In genomic region chr8:94917352-94917751, GRCm38 (mm10) we compare ENCODE assay signal across 8 mouse cellular contexts. TPM values are rescaled to one million over a fixed set of nuclear protein-coding genes. Genes with fewer than 3 reads are reported as not detected.
A peak's percentile ranks its signal among the peaks of the same experiment; 100 is the strongest.
DNase-seq lines count a peak whose midpoint lies in the region; ATAC-seq and TF ChIP-seq lines count a peak whose summit lies in the region.

No protein-coding gene starts in this region.

- TF ChIP-seq RAD21 in MEL (IDR thresholded peaks at IDR 0.05; ENCODE audit: low read depth, low read length) = no peak

- peak overlapping the region; percentile 80 for H3K4me2 ChIP-seq in forebrain, postnatal 0 days (ENCODE audit: low read depth)
- peak overlapping the region; percentile 83 for H3K4me2 ChIP-seq in lung, postnatal 0 days (replicated peaks; ENCODE audit: low read depth, low read length)

- TF ChIP-seq CTCF in MEL (IDR thresholded peaks at IDR 0.05 in 2 of 3, conservative IDR thresholded peaks at IDR 0.05 in 1 of 3; ENCODE audit: control insufficient read depth in 1 of 3, insufficient read depth in 1 of 3, low read depth in 2 of 3, low read length in 3 of 3, poor library complexity in 1 of 3, severe bottlenecking in 1 of 3) = peak; percentile 53 to 74 (median 62)
- TF ChIP-seq CTCF in forebrain, postnatal 0 days (IDR thresholded peaks at IDR 0.05; ENCODE audit: low read depth) = peak; percentile 69
- peak; percentile 81 for TF ChIP-seq CTCF in lung, postnatal 0 days (IDR thresholded peaks at IDR 0.05)

- no peak overlapping the region for H3K27ac ChIP-seq in MEL (ENCODE audit: control insufficient read depth, low read depth, low read length)
- H3K27ac ChIP-seq in forebrain, postnatal 0 days (ENCODE audit: low read depth, low read length) = no peak overlapping the region; the same call in 1 of the 2 replicates
- peak overlapping the region; percentile 71 for H3K27ac ChIP-seq in lung, postnatal 0 days (ENCODE audit: low read length)

- H3K4me3 ChIP-seq in MEL (ENCODE audit: control insufficient read depth in 1 of 2, insufficient read depth in 1 of 2, low read depth in 2 of 2, low read length in 2 of 2) = peak overlapping the region; percentile 71 to 77
- peak overlapping the region; percentile 45 for H3K4me3 ChIP-seq in forebrain, postnatal 0 days (ENCODE audit: low read depth, low read length)
- peak overlapping the region; percentile 84 for H3K4me3 ChIP-seq in lung, postnatal 0 days (ENCODE audit: low read depth, low read length)

- ATAC-seq in forebrain, postnatal 0 days = peak; percentile 93
- ATAC-seq in lung, postnatal 0 days = peak; percentile 98

- H3K79me2 ChIP-seq in MEL (ENCODE audit: control insufficient read depth, insufficient read depth, low read length, poor library complexity) = no peaks in the 10 kb centered on the region; the same call in 1 of the 2 replicates

- H3K9me3 ChIP-seq in MEL (replicated peaks; ENCODE audit: insufficient read depth, low read length) = no peaks in the 10 kb centered on the region
- H3K9me3 ChIP-seq in forebrain, postnatal 0 days (ENCODE audit: low read length) = no peaks in the 10 kb centered on the region
- no peaks in the 10 kb centered on the region for H3K9me3 ChIP-seq in lung, postnatal 0 days (ENCODE audit: low read length)

- TF ChIP-seq POLR2A in MEL (IDR thresholded peaks at IDR 0.05; ENCODE audit: control insufficient read depth in 1 of 2, insufficient read depth in 1 of 2, low read depth in 1 of 2, low read length in 2 of 2, poor library complexity in 1 of 2) = no peak; a peak in 1 of 4 replicates

- H3K4me1 ChIP-seq in MEL (ENCODE audit: control insufficient read depth in 1 of 2, insufficient read depth in 2 of 2, low read length in 2 of 2) = peaks cover 0 to 16% of the 10 kb centered on the region in 2 experiments; a peak in 2 of 4 replicates
- H3K4me1 ChIP-seq in forebrain, postnatal 0 days (ENCODE audit: insufficient read depth) = peaks cover 7% of the 10 kb centered on the region; the same call in 1 of the 2 replicates
- H3K4me1 ChIP-seq in lung, postnatal 0 days (ENCODE audit: insufficient read depth, low read depth, low read length) = peaks cover 22% of the 10 kb centered on the region; the same call in 1 of the 2 replicates

- TF ChIP-seq EP300 in MEL (IDR thresholded peaks at IDR 0.05; ENCODE audit: low read depth in 1 of 2, low read length in 2 of 2) = no peak
- TF ChIP-seq EP300 in lung, postnatal 0 days (IDR thresholded peaks at IDR 0.05) = no peak

- peak overlapping the region; percentile 79 for H3K9ac ChIP-seq in MEL (ENCODE audit: control insufficient read depth, low read depth, low read length, poor library complexity, severe bottlenecking)
- peak overlapping the region; percentile 51 for H3K9ac ChIP-seq in forebrain, postnatal 0 days
- peak overlapping the region; percentile 78 for H3K9ac ChIP-seq in lung, postnatal 0 days (replicated peaks; ENCODE audit: low read depth)

- peaks cover 0 to 2% of the 10 kb centered on the region in 2 experiments; a peak in 3 of 4 replicates for H3K27me3 ChIP-seq in MEL (ENCODE audit: control insufficient read depth in 1 of 2, insufficient read depth in 2 of 2, low read length in 2 of 2)
- H3K27me3 ChIP-seq in forebrain, postnatal 0 days (ENCODE audit: insufficient read depth, low read length) = peaks cover 15% of the 10 kb centered on the region; the same call in 1 of the 2 replicates
- H3K27me3 ChIP-seq in lung, postnatal 0 days (replicated peaks; ENCODE audit: insufficient read depth, low read length) = no peaks in the 10 kb centered on the region

- H3K36me3 ChIP-seq in MEL (ENCODE audit: control insufficient read depth in 1 of 2, insufficient read depth in 2 of 2, low read length in 2 of 2) = peaks cover 0 to 7% of the 10 kb centered on the region in 2 experiments; a peak in 2 of 4 replicates
- H3K36me3 ChIP-seq in forebrain, postnatal 0 days (ENCODE audit: insufficient read depth) = no peaks in the 10 kb centered on the region
- H3K36me3 ChIP-seq in lung, postnatal 0 days (ENCODE audit: insufficient read depth, low read length) = no peaks in the 10 kb centered on the region

- under 1% methylated on average over 25 of the region's 27 CpGs for WGBS in forebrain, postnatal 0 days
- WGBS in lung, postnatal 0 days = under 1% methylated on average over 20 of the region's 27 CpGs

- peak; percentile 94 for DNase-seq in MEL (ENCODE audit: low read depth, low spot score)
- peak; percentile 25 for DNase-seq in cerebellum, adult 11 months
- DNase-seq in forebrain, postnatal 0 days = peak; percentile 89
- DNase-seq in heart, postnatal 4 days = peak; percentile 98
- DNase-seq in layer of hippocampus, postnatal 10 days (ENCODE audit: low spot score in 2 of 2) = peak; percentile 87 to 89
- DNase-seq in lung, postnatal 0 days (ENCODE audit: low spot score) = peak; percentile 97
- DNase-seq in ovary, postnatal 14 days (ENCODE audit: low spot score) = peak; percentile 92
- peak; percentile 88 for DNase-seq in thymus, postnatal 14 days

TF ChIP-seq in MEL, 35 proteins besides CTCF, POLR2A, EP300 and RAD21:
- 0 out of 2 replicates have a peak, but pooled peaks have one; percentile 10 for TF ChIP-seq HCFC1 (IDR thresholded peaks at IDR 0.05; ENCODE audit: low read depth, low read length)
- TF ChIP-seq MAZ (IDR thresholded peaks at IDR 0.05; ENCODE audit: low read depth, low read length) = peak; percentile 73; the same call in 1 of the 2 replicates
- TF ChIP-seq MYC (IDR thresholded peaks at IDR 0.05; ENCODE audit: low read depth, low read length) = no peak
- no peak for TF ChIP-seq NELFE (IDR thresholded peaks at IDR 0.05; ENCODE audit: low read depth, low read length)
- no peak for TF ChIP-seq TAL1 (IDR thresholded peaks at IDR 0.05; ENCODE audit: low read length)
TF ChIP-seq in MEL: peak in this region for 2.

RNA-seq across cellular contexts. Expression of gene Ccdc102a, which starts 0.5 kb away (rescaled TPM):
- total RNA-seq in MEL (2012; rRNA removed) = 1.6 and 1.7 TPM in 2 replicates
- 1 to 10 TPM in 1 of 2 experiments, not detected in 1; 6.8 TPM for polyA plus RNA-seq in MEL (2012; ENCODE audit: insufficient read depth in 1 of 2, insufficient read length in 2 of 2, low read depth in 1 of 2, low replicate concordance in 2 of 2, missing spikeins in 1 of 2)
- 6.8 and 8.1 TPM in 2 replicates for total RNA-seq in forebrain, postnatal 0 days (2014; rRNA removed)
- polyA plus RNA-seq in forebrain, postnatal 0 days (2015; fragmentation: Nextera tagmentation; extraction: Ambion mirVana) = 4.4 and 4.8 TPM in 2 replicates
- total RNA-seq in heart, postnatal 4 days (2021) = 10 to 100 TPM; 18.1 to 19.4 TPM
- 1 to 10 TPM; 4.0 to 4.2 TPM for total RNA-seq in layer of hippocampus, postnatal 10 days (2021)
- polyA plus RNA-seq in lung, postnatal 0 days (2015; fragmentation: Nextera tagmentation; extraction: Ambion mirVana) = 14.6 and 17.2 TPM in 2 replicates

RNA-seq across cellular contexts. Expression of gene Adgrg5, which starts 6.1 kb away (rescaled TPM):
- total RNA-seq in MEL (2012; rRNA removed) = 0.04 and 0.07 TPM in 2 replicates
- 1 to 10 TPM in 1 of 2 experiments, not detected in 1; 1.3 TPM for polyA plus RNA-seq in MEL (2012; ENCODE audit: insufficient read depth in 1 of 2, insufficient read length in 2 of 2, low read depth in 1 of 2, low replicate concordance in 2 of 2, missing spikeins in 1 of 2)
- total RNA-seq in forebrain, postnatal 0 days (2014; rRNA removed) = 0.10 TPM in 1 of 2 replicates, not detected in the other
- 0.06 and 0.12 TPM in 2 replicates for polyA plus RNA-seq in forebrain, postnatal 0 days (2015; fragmentation: Nextera tagmentation; extraction: Ambion mirVana)
- under 1 TPM; 0.12 to 0.50 TPM for total RNA-seq in heart, postnatal 4 days (2021)
- under 1 TPM; 0.18 to 0.55 TPM for total RNA-seq in layer of hippocampus, postnatal 10 days (2021)
- 0.19 and 0.31 TPM in 2 replicates for polyA plus RNA-seq in lung, postnatal 0 days (2015; fragmentation: Nextera tagmentation; extraction: Ambion mirVana)

RNA-seq across cellular contexts. Expression of gene Dok4, which starts 41.2 kb away (rescaled TPM):
- total RNA-seq in MEL (2012; rRNA removed) = 1.5 TPM in 2 replicates
- 1 to 10 TPM in 1 of 2 experiments, not detected in 1; 3.2 TPM for polyA plus RNA-seq in MEL (2012; ENCODE audit: insufficient read depth in 1 of 2, insufficient read length in 2 of 2, low read depth in 1 of 2, low replicate concordance in 2 of 2, missing spikeins in 1 of 2)
- total RNA-seq in forebrain, postnatal 0 days (2014; rRNA removed) = 123 and 171 TPM in 2 replicates
- 97.5 and 117 TPM in 2 replicates for polyA plus RNA-seq in forebrain, postnatal 0 days (2015; fragmentation: Nextera tagmentation; extraction: Ambion mirVana)
- total RNA-seq in heart, postnatal 4 days (2021) = 10 to 100 TPM; 34.2 to 39.5 TPM
- total RNA-seq in layer of hippocampus, postnatal 10 days (2021) = 10 to 100 TPM; 75.5 to 81.2 TPM
- 42.7 and 47.5 TPM in 2 replicates for polyA plus RNA-seq in lung, postnatal 0 days (2015; fragmentation: Nextera tagmentation; extraction: Ambion mirVana)

RNA-seq across cellular contexts. Expression of gene Adgrg1, which starts 57.2 kb away (rescaled TPM):
- total RNA-seq in MEL (2012; rRNA removed) = 4.2 and 7.2 TPM in 2 replicates
- 10 to 100 TPM in 1 of 2 experiments, not detected in 1; 33.2 TPM for polyA plus RNA-seq in MEL (2012; ENCODE audit: insufficient read depth in 1 of 2, insufficient read length in 2 of 2, low read depth in 1 of 2, low replicate concordance in 2 of 2, missing spikeins in 1 of 2)
- total RNA-seq in forebrain, postnatal 0 days (2014; rRNA removed) = 107 and 188 TPM in 2 replicates
- 79.8 and 101 TPM in 2 replicates for polyA plus RNA-seq in forebrain, postnatal 0 days (2015; fragmentation: Nextera tagmentation; extraction: Ambion mirVana)
- total RNA-seq in heart, postnatal 4 days (2021) = 10 to 100 TPM; 22.7 to 25.6 TPM
- total RNA-seq in layer of hippocampus, postnatal 10 days (2021) = 100 to 1,000 TPM; 160 to 164 TPM
- 33.9 and 39.0 TPM in 2 replicates for polyA plus RNA-seq in lung, postnatal 0 days (2015; fragmentation: Nextera tagmentation; extraction: Ambion mirVana)

Comparison
In these comparisons a context has a peak if more than half of its experiments do, and no peak if none do; other contexts are left out.
1. DNase-seq: peak in every context shown above with its lines; median percentile 98 in heart, postnatal 4 days; 97 in lung, postnatal 0 days; 94 in MEL; 92 in ovary, postnatal 14 days; 89 in forebrain, postnatal 0 days; 88 in layer of hippocampus, postnatal 10 days; 88 in thymus, postnatal 14 days; 25 in cerebellum, adult 11 months.
2. RNA of gene Dok4, which starts 41.2 kb away (total RNA-seq): 123 to 171 TPM in forebrain, postnatal 0 days, 75.5 to 81.2 TPM in layer of hippocampus, postnatal 10 days and 34.2 to 39.5 TPM in heart, postnatal 4 days; 1.5 TPM in MEL; every median in the first group is over 10 times any median in the second.
3. Peak in every context shown above with its lines, with median percentiles within 50 percentile points of each other: H3K4me3 ChIP-seq, H3K9ac ChIP-seq and CTCF ChIP-seq.